Mouse (Mus musculus): ENCODE measurements around the gene 2810004N23Rik. TPM values are rescaled to one million over a fixed set of nuclear protein-coding genes. Genes with fewer than 3 reads are reported as not detected.

The 2810004N23Rik gene
- total RNA-seq, 2 experiments from 2014 or later = 23.5 to 24.0 TPM

GRCm38 (mm10) chr8:124827387-124827786 lies 35.5 kb downstream of the 2810004N23Rik start:
- DNase-seq (ENCODE audit: low spot score in 2 of 2) = peak; percentile 43 to 55

GRCm38 (mm10) chr8:124826658-124827057 lies 36.3 kb downstream of the 2810004N23Rik start:
- DNase-seq (ENCODE audit: low spot score in 2 of 2) = peak; percentile 16 to 50

- no peak for DNase-seq (ENCODE audit: low spot score in 2 of 2)
These were observed 39.4 kb downstream of the 2810004N23Rik start for GRCm38 (mm10) chr8:124823497-124823896.

- DNase-seq (ENCODE audit: low spot score in 2 of 2) = no peak
These were observed 42.8 kb downstream of the 2810004N23Rik start for GRCm38 (mm10) chr8:124820125-124820524.

- DNase-seq (ENCODE audit: low spot score in 2 of 2) = no peak
These were observed 43.3 kb downstream of the 2810004N23Rik start for GRCm38 (mm10) chr8:124819612-124820115.

- DNase-seq (ENCODE audit: low spot score in 2 of 2) = no peak
These were observed 45.6 kb downstream of the 2810004N23Rik start for GRCm38 (mm10) chr8:124817361-124817760.

- no peak for DNase-seq (ENCODE audit: low spot score in 2 of 2)
These were observed 46.1 kb downstream of the 2810004N23Rik start for GRCm38 (mm10) chr8:124816866-124817265.

GRCm38 (mm10) chr8:124815870-124816269 lies 47.0 kb downstream of the 2810004N23Rik start:
- DNase-seq (ENCODE audit: low spot score in 2 of 2) = no peak

- no peak for DNase-seq (ENCODE audit: low spot score in 2 of 2)
These were observed 49.6 kb downstream of the 2810004N23Rik start for GRCm38 (mm10) chr8:124813326-124813725.

- DNase-seq (ENCODE audit: low spot score in 2 of 2) = no peak
These were observed 52.1 kb downstream of the 2810004N23Rik start for GRCm38 (mm10) chr8:124810689-124811394.

GRCm38 (mm10) chr8:124810056-124810610 lies 52.8 kb downstream of the 2810004N23Rik start:
- no peak for DNase-seq (ENCODE audit: low spot score in 2 of 2)

GRCm38 (mm10) chr8:124809419-124809818 lies 53.5 kb downstream of the 2810004N23Rik start:
- DNase-seq (ENCODE audit: low spot score in 2 of 2) = no peak

- DNase-seq (ENCODE audit: low spot score in 2 of 2) = no peak
These were observed 56.9 kb downstream of the 2810004N23Rik start for GRCm38 (mm10) chr8:124805990-124806389.

- DNase-seq (ENCODE audit: low spot score in 2 of 2) = no peak
These were observed 58.9 kb downstream of the 2810004N23Rik start for GRCm38 (mm10) chr8:124803824-124804702.

GRCm38 (mm10) chr8:124800542-124800941 lies 62.4 kb downstream of the 2810004N23Rik start:
- DNase-seq (ENCODE audit: low spot score in 2 of 2) = no peak

GRCm38 (mm10) chr8:124795781-124796488 lies 67.0 kb downstream of the 2810004N23Rik start:
- DNase-seq (ENCODE audit: low spot score in 2 of 2) = no peak

- DNase-seq (ENCODE audit: low spot score in 2 of 2) = peak; percentile 78 to 86
These were observed 68.5 kb downstream of the 2810004N23Rik start for GRCm38 (mm10) chr8:124794486-124794780.

- DNase-seq (ENCODE audit: low spot score in 2 of 2) = peak; percentile 26 to 29
These were observed 69.0 kb downstream of the 2810004N23Rik start for GRCm38 (mm10) chr8:124793661-124794485.

- DNase-seq (ENCODE audit: low spot score in 2 of 2) = peak; percentile 72 to 83
These were observed 69.7 kb downstream of the 2810004N23Rik start for GRCm38 (mm10) chr8:124793172-124793651.

- DNase-seq (ENCODE audit: low spot score in 2 of 2) = peak; percentile 68 to 85
These were observed 70.2 kb downstream of the 2810004N23Rik start, which contains the start of gene Trim67 for GRCm38 (mm10) chr8:124792708-124793107. Gene Trim67 (plus strand): TSS chr8:124793092.

All from layer of hippocampus, postnatal 14 days (tissue).